ENCODE assay signal across 20 mouse cellular contexts in genomic region chr7:119969320-119969719, GRCm38 (mm10).
"Had no signal": no experiment of that assay in that cellular context is flagged by ENCODE, and none has a peak within 500 bp of the region (broad histone marks: within the 10 kb centered on the region; RNA-seq: fewer than 3 reads in every experiment).

No protein-coding gene starts in this region.

- H3K9ac ChIP-seq: lung, embryonic 14.5 days; midbrain, embryonic 12.5 days; neural tube, embryonic 13.5 days; neural tube, embryonic 15.5 days had no signal

- H3K4me2 ChIP-seq: lung, embryonic 14.5 days; midbrain, embryonic 12.5 days; neural tube, embryonic 13.5 days; neural tube, embryonic 15.5 days had no signal

- H3K9me3 ChIP-seq: midbrain, embryonic 10.5 days; midbrain, embryonic 12.5 days; neural tube, embryonic 13.5 days; neural tube, embryonic 15.5 days had no signal

- ATAC-seq: lung, postnatal 0 days; midbrain, embryonic 16.5 days had no signal

- H3K27ac ChIP-seq: midbrain, embryonic 10.5 days; midbrain, embryonic 12.5 days; neural tube, embryonic 13.5 days; neural tube, embryonic 15.5 days had no signal

- H3K27me3 ChIP-seq: midbrain, embryonic 12.5 days; neural tube, embryonic 13.5 days; neural tube, embryonic 15.5 days had no signal

- DNase-seq: lung, adult 18-20 months; lung, embryonic 14.5 days; lung, postnatal 14 days; lung, postnatal 4 days; midbrain, embryonic 14.5 days; retina, postnatal 1 day; right cerebral cortex, adult 18-20 months; right cerebral cortex, postnatal 25 days; right cerebral cortex, postnatal 4 days; spleen, adult 18-20 months; thymus, adult 18-20 months; thymus, postnatal 14 days; thymus, postnatal 36 days had no signal

- H3K36me3 ChIP-seq: midbrain, embryonic 10.5 days; midbrain, embryonic 12.5 days; neural tube, embryonic 13.5 days; neural tube, embryonic 15.5 days had no signal

- H3K4me3 ChIP-seq: midbrain, embryonic 10.5 days; midbrain, embryonic 12.5 days; myocyte; neural tube, embryonic 13.5 days; neural tube, embryonic 15.5 days had no signal

- H3K4me1 ChIP-seq: midbrain, embryonic 10.5 days; midbrain, embryonic 12.5 days; neural tube, embryonic 13.5 days; neural tube, embryonic 15.5 days had no signal
